Mouse (Mus musculus) ES-CJ7 (cell line): ENCODE measurements at regions not wholly inside any gene's neighbourhood (a gene's known extent, or its start where the extent isn't known, plus 50 kb on each side); places are given as distances from the start of the nearest gene placed in this dataset.
A peak's percentile ranks its signal among the peaks of the same experiment; 100 is the strongest.

Source experiments
- DNase-seq: peaks from one replicate; pipeline ENCODE4 v3.0.0; 2011; ENCODE audit warnings: low read depth, low spot score

- no peak for DNase-seq
Observed at GRCm38 (mm10) chr10:118046831-118047230, 94.8 kb upstream of the Mdm1 start.

GRCm38 (mm10) chr10:118049330-118049729 is 92.3 kb upstream of the Mdm1 start:
- no peak for DNase-seq

GRCm38 (mm10) chr10:118050152-118050641 is 91.4 kb upstream of the Mdm1 start:
- DNase-seq, result no peak

- no peak for DNase-seq
Observed at GRCm38 (mm10) chr10:118052042-118052441, 89.6 kb upstream of the Mdm1 start.

GRCm38 (mm10) chr10:118052477-118052876 is 89.1 kb upstream of the Mdm1 start:
- peak; percentile 51 for DNase-seq

GRCm38 (mm10) chr10:118053037-118053436 is 88.6 kb upstream of the Mdm1 start:
- no peak for DNase-seq

- DNase-seq, result no peak
Observed at GRCm38 (mm10) chr10:118056789-118057271, 84.8 kb upstream of the Mdm1 start.

GRCm38 (mm10) chr10:118057516-118057915 is 84.1 kb upstream of the Mdm1 start:
- DNase-seq, result no peak

GRCm38 (mm10) chr10:118064816-118065216 is 76.8 kb upstream of the Mdm1 start:
- DNase-seq, result no peak

GRCm38 (mm10) chr10:118076341-118076740 is 65.3 kb upstream of the Mdm1 start:
- DNase-seq, result peak; percentile 33

- DNase-seq, result no peak
Observed at GRCm38 (mm10) chr10:118081636-118082166, 59.9 kb upstream of the Mdm1 start.

- DNase-seq, result no peak
Observed at GRCm38 (mm10) chr10:118083035-118083720, 58.4 kb upstream of the Mdm1 start.

GRCm38 (mm10) chr10:118083721-118084075 is 57.9 kb upstream of the Mdm1 start:
- DNase-seq, result no peak

- DNase-seq, result no peak
Observed at GRCm38 (mm10) chr10:118085046-118085983, 56.3 kb upstream of the Mdm1 start.

- DNase-seq, result no peak
Observed at GRCm38 (mm10) chr10:118087570-118088340, 53.9 kb upstream of the Mdm1 start.

- DNase-seq, result no peak
Observed at GRCm38 (mm10) chr10:118088499-118088898, 53.1 kb upstream of the Mdm1 start.

- no peak for DNase-seq
Observed at GRCm38 (mm10) chr10:118089879-118090278, 51.7 kb upstream of the Mdm1 start.

- DNase-seq, result no peak
Observed at GRCm38 (mm10) chr10:118091476-118091875, 50.1 kb upstream of the Mdm1 start.
